Mouse (Mus musculus) thymus, adult 2 months (tissue): ENCODE results near the gene Sh3d19. TPM values are rescaled to one million over a fixed set of nuclear protein-coding genes. Genes with fewer than 3 reads are reported as not detected.

Source experiments
- DNase-seq: peaks from one replicate; pipeline ENCODE4 v3.0.0; 2021
- H3K27ac ChIP-seq: fragments of 200-500 bp; 2 replicates; pipeline ENCODE4 v1.5.1; 2012; ENCODE audit warnings: low read length, control low read depth; ENCODE audit not compliant: control insufficient read depth, insufficient read depth
- H3K27me3 ChIP-seq: fragments of 200-500 bp; 2 replicates; pipeline ENCODE4 v1.6.1; 2012; ENCODE audit warnings: mild to moderate bottlenecking, low read length, moderate library complexity, mixed read lengths; ENCODE audit not compliant: control insufficient read depth, insufficient read depth
- H3K36me3 ChIP-seq: fragments of 200-500 bp; 2 replicates; pipeline ENCODE4 v1.6.1; 2012; ENCODE audit warnings: mild to moderate bottlenecking, low read length, moderate library complexity; ENCODE audit not compliant: control insufficient read depth, insufficient read depth
- H3K4me1 ChIP-seq: fragments of 200-500 bp; replicated peaks from 2 replicates; pipeline ENCODE4 v1.6.1; 2012; ENCODE audit warnings: low read length; ENCODE audit not compliant: control insufficient read depth, insufficient read depth
- H3K4me3 ChIP-seq: fragments of 200-500 bp; 2 replicates; pipeline ENCODE4 v1.5.1; 2012; ENCODE audit warnings: mild to moderate bottlenecking, low read length, control low read depth, moderate library complexity; ENCODE audit not compliant: control insufficient read depth, insufficient read depth
- CTCF ChIP-seq: fragments of 200-500 bp; IDR thresholded peaks from 2 replicates; pipeline ENCODE4 v1.5.1; 2012; ENCODE audit warnings: mild to moderate bottlenecking, control low read depth, low read length, moderate library complexity, borderline replicate concordance; ENCODE audit not compliant: control insufficient read depth, poor library complexity, insufficient read depth; ENCODE audit errors: extremely low read depth
- POLR2A ChIP-seq: fragments of 200-500 bp; IDR thresholded peaks from 2 replicates; pipeline ENCODE4 v1.6.1; 2012; ENCODE audit warnings: mild to moderate bottlenecking, low read length, control low read depth, moderate library complexity; ENCODE audit not compliant: control insufficient read depth, poor library complexity, insufficient read depth; ENCODE audit errors: extremely low read depth
- WGBS: fragments of 180-500 bp; shearing (Covaris S2); methylation state at CpG from one replicate; pipeline ENCODE4 v1.1.7; 2018; 5-methylcytosine and 5-hydroxymethylcytosine counted together
- polyA plus RNA-seq: library from polyadenylated mRNA; depleted of rRNA; stranded (reverse); fragments of >200 nt; gene quantifications from 2 replicates; pipeline ENCODE4 v1.2.3, GENCODE M21; 2012

Gene Sh3d19
- polyA plus RNA-seq, 1 experiment = 8.7 TPM

DNA sequence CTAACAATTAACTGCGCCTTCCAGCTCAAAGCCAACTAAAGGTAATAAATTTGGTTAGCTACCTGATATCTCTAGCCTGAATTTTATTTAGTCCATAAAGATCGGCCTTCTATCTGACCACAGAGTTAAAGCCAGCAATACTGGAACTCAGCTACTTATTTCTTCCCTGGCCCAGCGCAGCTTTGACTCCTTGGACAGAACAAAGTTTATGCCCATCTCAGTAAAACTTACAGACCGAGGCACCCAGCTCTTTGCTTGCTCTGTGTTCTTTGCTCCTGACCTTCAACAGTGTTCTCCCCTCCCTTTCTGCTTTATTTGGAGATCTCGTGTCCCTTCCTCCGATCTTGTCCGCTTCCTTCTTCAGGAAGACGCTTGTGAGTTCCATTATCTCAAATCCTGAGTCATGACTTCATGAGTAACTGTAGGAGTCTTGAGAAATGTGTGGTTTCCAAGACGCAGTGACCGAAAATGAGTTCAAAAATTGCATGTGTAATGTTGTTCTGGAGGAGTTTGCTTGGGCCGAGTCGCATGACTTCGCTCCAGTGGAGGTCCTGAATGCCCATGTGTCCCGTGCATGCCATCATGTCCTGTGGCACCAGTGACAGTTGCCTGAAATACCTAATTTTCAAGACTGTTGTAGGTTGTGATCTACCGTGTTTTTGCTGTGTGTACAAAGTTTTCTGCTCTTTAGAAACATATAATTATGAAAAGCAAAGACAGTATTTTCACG, 50.2 kb downstream of the Sh3d19 start:
- no peak overlapping the region for H3K27ac ChIP-seq
- no peak for DNase-seq
- no peak overlapping the region for H3K4me3 ChIP-seq
- WGBS = 94% methylated on average over 16 of the region's 16 CpGs
- TF ChIP-seq CTCF = no peak
- no peak for TF ChIP-seq POLR2A
- H3K4me1 ChIP-seq = no peaks in the 10 kb centered on the region; the same call in 1 of the 2 replicates
- H3K27me3 ChIP-seq = no peaks in the 10 kb centered on the region
- H3K36me3 ChIP-seq = no peaks in the 10 kb centered on the region

DNA sequence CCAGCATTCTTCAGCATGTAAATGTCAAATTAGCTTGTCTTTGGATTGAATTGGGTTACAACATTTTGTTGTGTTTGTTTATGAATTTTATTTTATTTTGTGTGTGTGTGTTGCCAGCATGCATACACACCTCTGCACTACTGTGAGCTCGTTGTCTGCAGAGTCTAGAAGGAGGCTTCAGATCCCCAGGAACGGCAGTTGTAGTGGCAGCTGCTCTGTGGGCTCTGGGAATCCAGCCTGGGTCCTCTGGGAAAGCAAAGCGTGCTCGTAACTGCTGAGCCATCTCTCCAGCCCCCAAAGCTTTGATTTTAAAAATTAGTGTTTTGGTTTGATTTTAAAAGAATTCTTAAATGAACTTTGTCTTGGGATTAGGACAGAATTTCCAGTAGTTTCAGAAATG, 50.7 kb downstream of the Sh3d19 start:
- no peaks in the 10 kb centered on the region for H3K27me3 ChIP-seq
- H3K36me3 ChIP-seq = no peaks in the 10 kb centered on the region
- no peak for DNase-seq
- H3K4me3 ChIP-seq = no peak overlapping the region
- no peak for TF ChIP-seq POLR2A
- no peak for TF ChIP-seq CTCF
- WGBS = 91% methylated on average over 4 of the region's 4 CpGs
- H3K27ac ChIP-seq = no peak overlapping the region
- no peaks in the 10 kb centered on the region; the same call in 1 of the 2 replicates for H3K4me1 ChIP-seq

- 97% methylated on average over 12 of the region's 12 CpGs for WGBS
- H3K27me3 ChIP-seq = no peaks in the 10 kb centered on the region
- H3K4me1 ChIP-seq = no peaks in the 10 kb centered on the region; the same call in 1 of the 2 replicates
- no peak for TF ChIP-seq POLR2A
- no peak for DNase-seq
- no peaks in the 10 kb centered on the region for H3K36me3 ChIP-seq
- H3K4me3 ChIP-seq = no peak overlapping the region
- no peak overlapping the region for H3K27ac ChIP-seq
These were observed 53.3 kb downstream of the Sh3d19 start for GRCm38 (mm10) chr3:86024065-86024795.

DNA sequence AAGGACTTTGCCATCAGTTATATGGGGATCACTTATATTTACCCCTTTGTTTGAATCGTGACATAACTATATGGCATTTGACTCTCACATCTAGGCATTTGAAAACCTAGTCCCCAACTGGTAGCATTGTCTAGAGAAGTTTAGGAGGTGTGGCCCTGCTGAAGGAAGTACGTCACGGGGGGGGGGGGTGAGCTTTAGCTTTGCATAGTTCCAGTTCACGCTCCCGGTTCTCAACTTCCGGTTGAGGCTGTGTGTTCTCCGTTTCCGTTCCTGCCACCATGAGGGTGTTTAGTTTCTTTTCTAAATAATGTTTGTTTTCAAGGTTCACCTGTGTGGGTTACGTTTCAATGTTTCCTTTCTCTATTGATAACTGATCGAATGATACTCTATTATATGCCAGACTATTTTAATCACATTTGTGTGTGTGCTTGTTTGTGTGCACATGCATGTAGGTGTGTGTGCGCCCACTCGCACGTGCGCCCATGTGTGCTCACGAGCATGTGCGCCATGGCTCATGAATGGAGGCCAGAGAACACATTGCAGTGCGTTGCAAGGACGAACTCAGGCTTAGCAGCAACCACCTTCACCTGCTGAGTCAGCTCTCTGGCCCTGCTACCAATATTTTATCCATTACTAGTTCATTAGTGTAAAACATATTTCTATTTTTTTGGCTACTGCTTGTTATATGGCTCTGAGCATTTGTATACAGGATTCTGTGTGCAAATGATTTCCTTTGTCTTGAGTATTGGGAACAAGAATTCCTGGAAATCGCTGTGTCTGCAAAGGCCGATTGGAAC, 54.6 kb downstream of the Sh3d19 start:
- Histone ChIP-seq H3K27ac (no peak overlapping the region), H3K4me3 (no peak overlapping the region), H3K36me3 (no peaks in the 10 kb centered on the region), H3K4me1 (no peaks in the 10 kb centered on the region; the same call in 1 of the 2 replicates), H3K27me3 (no peaks in the 10 kb centered on the region)
- WGBS = 96% methylated on average over 20 of the region's 20 CpGs
- DNase-seq = no peak
- TF ChIP-seq POLR2A = no peak
- no peak for TF ChIP-seq CTCF

- 80% methylated on average over 15 of the region's 15 CpGs for WGBS
- Histone ChIP-seq H3K36me3 (no peaks in the 10 kb centered on the region), H3K27ac (no peak overlapping the region), H3K4me1 (no peaks in the 10 kb centered on the region), H3K27me3 (no peaks in the 10 kb centered on the region), H3K4me3 (no peak overlapping the region)
- TF ChIP-seq CTCF = no peak
- TF ChIP-seq POLR2A = no peak
- DNase-seq = no peak
These were observed 57.9 kb downstream of the Sh3d19 start for GRCm38 (mm10) chr3:86028658-86029375.

GRCm38 (mm10) chr3:86030566-86030965, 59.7 kb downstream of the Sh3d19 start:
- no peak for DNase-seq
- no peak for TF ChIP-seq CTCF
- no peak for TF ChIP-seq POLR2A
- 94% methylated on average over 4 of the region's 4 CpGs for WGBS

More at GRCm38 (mm10) chr3:86030566-86030965, 59.7 kb downstream of the Sh3d19 start:
- Histone ChIP-seq H3K27ac (no peak overlapping the region), H3K27me3 (no peaks in the 10 kb centered on the region), H3K36me3 (no peaks in the 10 kb centered on the region), H3K4me3 (no peak overlapping the region), H3K4me1 (no peaks in the 10 kb centered on the region)
